Mouse (Mus musculus): ENCODE measurements around the gene Sgcd. TPM values are rescaled to one million over a fixed set of nuclear protein-coding genes. Genes with fewer than 3 reads are reported as not detected.

The Sgcd gene
- polyA plus RNA-seq, 1 experiment = 2.1 TPM

- H3K27ac ChIP-seq (ENCODE audit: insufficient read depth, low read length) = no peak overlapping the region
Measured at GRCm38 (mm10) chr11:47139867-47140266, 848.9 kb downstream of the Sgcd start.

DNA sequence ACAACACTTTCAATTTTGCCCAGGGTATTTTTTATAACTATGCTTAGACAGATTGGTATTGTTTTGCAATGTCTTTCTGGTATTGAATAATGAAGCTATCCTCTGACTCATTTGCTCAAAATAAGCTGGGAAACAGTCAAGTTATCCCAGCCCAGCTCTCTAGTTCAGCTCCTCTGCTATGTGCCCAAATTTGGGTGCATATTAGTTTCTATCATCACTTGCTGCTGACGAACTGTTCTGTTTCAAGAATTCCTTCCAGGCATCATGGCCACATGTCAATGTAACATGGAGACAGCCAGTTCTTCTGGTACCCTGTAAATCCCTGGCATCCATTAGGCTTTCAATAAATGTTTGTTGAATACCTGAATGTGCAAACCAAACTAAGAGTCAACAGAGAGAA is 849.5 kb downstream of the Sgcd start:
- H3K4me1 ChIP-seq (ENCODE audit: control insufficient read depth, insufficient read depth, low read length) = no peaks in the 10 kb centered on the region

More at GRCm38 (mm10) chr11:47139867-47140266, 848.9 kb downstream of the Sgcd start:
- no peaks in the 10 kb centered on the region for H3K4me1 ChIP-seq (ENCODE audit: control insufficient read depth, insufficient read depth, low read length)
- no peak overlapping the region for H3K4me3 ChIP-seq (ENCODE audit: insufficient read depth, low read length)
- TF ChIP-seq CTCF (IDR thresholded peaks at IDR 0.05; ENCODE audit: extremely low read depth, insufficient read depth, low read length) (no peak), POLR2A (IDR thresholded peaks at IDR 0.05; ENCODE audit: extremely low read depth, insufficient read depth, low read length) (no peak)

GRCm38 (mm10) chr11:47132410-47132809 is 856.4 kb downstream of the Sgcd start:
- TF ChIP-seq CTCF (IDR thresholded peaks at IDR 0.05; ENCODE audit: extremely low read depth, insufficient read depth, low read length) (no peak), POLR2A (IDR thresholded peaks at IDR 0.05; ENCODE audit: extremely low read depth, insufficient read depth, low read length) (no peak)
- H3K4me1 ChIP-seq (ENCODE audit: control insufficient read depth, insufficient read depth, low read length) = no peaks in the 10 kb centered on the region
- H3K27ac ChIP-seq (ENCODE audit: insufficient read depth, low read length) = no peak overlapping the region
- H3K4me3 ChIP-seq (ENCODE audit: insufficient read depth, low read length) = no peak overlapping the region

More for the DNA sequence above, 849.5 kb downstream of the Sgcd start:
- H3K4me3 ChIP-seq (ENCODE audit: insufficient read depth, low read length) = no peak overlapping the region
- no peak overlapping the region for H3K27ac ChIP-seq (ENCODE audit: insufficient read depth, low read length)
- TF ChIP-seq CTCF (IDR thresholded peaks at IDR 0.05; ENCODE audit: extremely low read depth, insufficient read depth, low read length) (no peak), POLR2A (IDR thresholded peaks at IDR 0.05; ENCODE audit: extremely low read depth, insufficient read depth, low read length) (no peak)

DNA sequence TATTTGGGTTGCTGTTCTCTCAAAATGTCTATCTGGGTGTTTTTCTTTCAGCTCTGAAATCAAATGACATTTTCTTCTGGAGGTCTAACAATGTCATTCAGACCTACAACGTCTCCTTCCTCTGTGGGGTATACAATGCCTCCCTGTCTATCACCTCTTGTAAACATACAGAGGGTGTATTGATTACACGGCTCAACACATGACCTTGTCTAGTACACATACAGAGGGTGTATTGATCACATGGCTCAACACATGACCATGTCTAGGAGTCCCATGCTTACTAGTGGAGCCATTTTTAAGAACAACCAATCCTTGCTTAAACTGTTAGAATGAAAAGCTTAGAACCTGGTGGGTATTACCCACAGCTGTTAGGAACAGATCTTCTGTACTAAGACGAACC is 858.3 kb downstream of the Sgcd start:
- TF ChIP-seq CTCF (IDR thresholded peaks at IDR 0.05; ENCODE audit: extremely low read depth, insufficient read depth, low read length) (no peak), POLR2A (IDR thresholded peaks at IDR 0.05; ENCODE audit: extremely low read depth, insufficient read depth, low read length) (no peak)
- no peak overlapping the region for H3K27ac ChIP-seq (ENCODE audit: insufficient read depth, low read length)
- no peaks in the 10 kb centered on the region for H3K4me1 ChIP-seq (ENCODE audit: control insufficient read depth, insufficient read depth, low read length)
- no peak overlapping the region for H3K4me3 ChIP-seq (ENCODE audit: insufficient read depth, low read length)

DNA sequence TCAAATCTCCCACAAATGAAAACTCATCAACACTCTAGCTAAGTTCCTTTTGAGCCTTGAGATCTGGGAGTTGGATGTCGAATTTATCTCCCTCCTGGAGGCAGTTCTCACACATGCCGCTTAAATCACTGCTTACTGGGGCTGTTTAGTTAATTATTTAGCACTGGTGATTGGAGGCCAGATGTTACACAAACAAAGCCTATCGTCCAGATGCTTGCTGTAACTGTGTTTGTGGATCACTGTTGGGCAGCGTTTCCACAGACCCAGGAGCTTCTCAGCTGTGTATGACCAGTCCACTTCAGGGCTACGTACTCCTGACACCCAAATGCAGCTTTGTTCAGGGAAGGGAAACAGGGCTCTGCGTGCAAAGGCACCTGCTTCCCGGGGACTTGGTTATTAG is 858.8 kb downstream of the Sgcd start:
- Histone ChIP-seq H3K27ac (ENCODE audit: insufficient read depth, low read length) (no peak overlapping the region), H3K4me3 (ENCODE audit: insufficient read depth, low read length) (no peak overlapping the region), H3K4me1 (ENCODE audit: control insufficient read depth, insufficient read depth, low read length) (no peaks in the 10 kb centered on the region)
- no peak for TF ChIP-seq CTCF (IDR thresholded peaks at IDR 0.05; ENCODE audit: extremely low read depth, insufficient read depth, low read length)
- TF ChIP-seq POLR2A (IDR thresholded peaks at IDR 0.05; ENCODE audit: extremely low read depth, insufficient read depth, low read length) = no peak

DNA sequence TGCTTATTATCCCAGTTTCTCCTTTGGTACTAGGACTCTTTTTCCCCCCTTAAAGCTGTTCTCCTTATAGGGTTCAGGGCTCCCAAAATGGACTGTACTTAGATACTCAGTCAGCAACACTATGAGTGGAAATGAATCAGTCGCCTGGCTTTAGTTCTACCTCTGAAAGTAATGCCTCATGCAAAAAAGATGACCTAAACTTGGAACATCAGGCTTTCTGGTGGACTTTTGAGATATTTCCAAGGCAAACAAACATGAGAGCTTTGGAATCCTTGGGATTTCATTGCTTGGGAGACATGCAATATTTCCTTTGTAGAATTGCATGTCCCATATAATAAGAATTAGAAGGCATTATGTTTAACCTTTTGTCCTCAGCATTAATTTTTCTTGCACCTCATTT is 859.6 kb downstream of the Sgcd start:
- Histone ChIP-seq H3K4me1 (ENCODE audit: control insufficient read depth, insufficient read depth, low read length) (no peaks in the 10 kb centered on the region), H3K4me3 (ENCODE audit: insufficient read depth, low read length) (no peak overlapping the region), H3K27ac (ENCODE audit: insufficient read depth, low read length) (no peak overlapping the region)
- TF ChIP-seq POLR2A (IDR thresholded peaks at IDR 0.05; ENCODE audit: extremely low read depth, insufficient read depth, low read length) (no peak), CTCF (IDR thresholded peaks at IDR 0.05; ENCODE audit: extremely low read depth, insufficient read depth, low read length) (no peak)

DNA sequence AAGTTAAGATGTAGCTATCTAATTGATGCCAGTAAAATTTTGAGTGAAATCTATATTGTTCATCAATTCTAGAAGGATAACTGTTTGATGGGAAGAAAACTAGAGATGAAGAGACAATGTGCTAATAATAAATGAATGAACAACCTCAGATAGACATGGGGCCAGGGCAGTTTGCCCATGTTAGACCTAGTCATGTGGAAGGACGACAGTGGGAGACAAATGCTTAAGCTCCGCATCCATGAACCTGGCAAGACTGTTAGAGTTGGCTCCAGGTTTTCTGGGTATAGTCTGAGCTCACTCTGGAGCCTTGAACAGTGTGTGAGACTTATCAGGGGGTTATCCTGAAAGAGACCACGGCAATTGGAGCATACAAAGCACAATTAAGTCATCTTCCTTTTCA is 860.4 kb downstream of the Sgcd start:
- no peak overlapping the region for H3K4me3 ChIP-seq (ENCODE audit: insufficient read depth, low read length)
- H3K27ac ChIP-seq (ENCODE audit: insufficient read depth, low read length) = no peak overlapping the region
- H3K4me1 ChIP-seq (ENCODE audit: control insufficient read depth, insufficient read depth, low read length) = no peaks in the 10 kb centered on the region
- no peak for TF ChIP-seq CTCF (IDR thresholded peaks at IDR 0.05; ENCODE audit: extremely low read depth, insufficient read depth, low read length)
- no peak for TF ChIP-seq POLR2A (IDR thresholded peaks at IDR 0.05; ENCODE audit: extremely low read depth, insufficient read depth, low read length)

DNA sequence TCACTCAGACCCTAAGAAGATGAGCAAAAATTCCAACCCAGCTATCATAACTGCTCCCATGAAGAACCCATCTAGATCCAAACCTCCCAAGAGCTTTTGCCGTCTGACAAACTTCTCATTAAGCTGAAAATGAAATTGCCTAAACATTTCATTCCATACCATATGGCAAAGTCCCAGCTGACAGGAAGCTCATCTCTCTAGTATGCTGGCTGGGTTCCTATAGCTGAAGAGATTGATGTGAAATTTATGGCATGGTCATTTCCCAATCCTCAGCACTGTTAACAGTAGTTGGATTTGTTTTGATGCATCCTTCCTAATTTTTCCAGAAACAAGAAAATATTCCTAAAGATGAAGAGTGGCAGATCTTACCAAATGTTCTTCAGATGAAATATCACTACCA is 867.9 kb downstream of the Sgcd start:
- Histone ChIP-seq H3K27ac (ENCODE audit: insufficient read depth, low read length) (no peak overlapping the region), H3K4me3 (ENCODE audit: insufficient read depth, low read length) (no peak overlapping the region), H3K4me1 (ENCODE audit: control insufficient read depth, insufficient read depth, low read length) (no peaks in the 10 kb centered on the region)
- TF ChIP-seq CTCF (IDR thresholded peaks at IDR 0.05; ENCODE audit: extremely low read depth, insufficient read depth, low read length) (no peak), POLR2A (IDR thresholded peaks at IDR 0.05; ENCODE audit: extremely low read depth, insufficient read depth, low read length) (no peak)

GRCm38 (mm10) chr11:47117896-47118295 is 870.9 kb downstream of the Sgcd start:
- Histone ChIP-seq H3K27ac (ENCODE audit: insufficient read depth, low read length) (no peak overlapping the region), H3K4me1 (ENCODE audit: control insufficient read depth, insufficient read depth, low read length) (no peaks in the 10 kb centered on the region), H3K4me3 (ENCODE audit: insufficient read depth, low read length) (no peak overlapping the region)
- TF ChIP-seq CTCF (IDR thresholded peaks at IDR 0.05; ENCODE audit: extremely low read depth, insufficient read depth, low read length) (no peak), POLR2A (IDR thresholded peaks at IDR 0.05; ENCODE audit: extremely low read depth, insufficient read depth, low read length) (no peak)

DNA sequence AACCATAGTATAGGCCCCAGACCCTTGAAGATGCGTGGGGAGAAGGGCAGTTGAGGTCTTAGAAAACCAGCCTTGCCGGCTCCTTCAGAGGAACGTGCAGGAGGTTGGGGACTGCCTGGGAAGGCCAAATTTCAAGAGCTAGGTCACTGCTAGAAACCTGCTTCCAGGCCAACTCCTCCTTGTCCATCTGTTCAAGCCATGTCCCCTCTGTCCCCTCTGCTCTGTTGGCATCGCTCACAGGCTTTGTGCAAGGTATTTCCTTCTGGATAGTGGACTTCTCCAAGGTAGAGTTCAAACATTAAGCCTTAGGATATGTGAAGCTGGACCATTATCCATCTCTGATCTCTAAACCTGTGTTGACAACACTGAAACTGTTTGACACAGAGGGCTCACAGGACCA is 874.4 kb downstream of the Sgcd start:
- TF ChIP-seq POLR2A (IDR thresholded peaks at IDR 0.05; ENCODE audit: extremely low read depth, insufficient read depth, low read length) (no peak), CTCF (IDR thresholded peaks at IDR 0.05; ENCODE audit: extremely low read depth, insufficient read depth, low read length) (no peak)
- Histone ChIP-seq H3K4me3 (ENCODE audit: insufficient read depth, low read length) (no peak overlapping the region), H3K4me1 (ENCODE audit: control insufficient read depth, insufficient read depth, low read length) (no peaks in the 10 kb centered on the region), H3K27ac (ENCODE audit: insufficient read depth, low read length) (no peak overlapping the region)

Data from cortical plate, adult 2 months (tissue).